12 mouse cellular contexts compared by ENCODE assay signal in genomic region chr5:137686127-137686790, GRCm38 (mm10). TPM values are rescaled to one million over a fixed set of nuclear protein-coding genes. Genes with fewer than 3 reads are reported as not detected.
A peak's percentile ranks its signal among the peaks of the same experiment; 100 is the strongest.
DNase-seq lines count a peak whose midpoint lies in the region; ATAC-seq and TF ChIP-seq lines count a peak whose summit lies in the region.
"Had no signal": no experiment of that assay in that cellular context is flagged by ENCODE, and none has a peak within 500 bp of the region (broad histone marks: within the 10 kb centered on the region; RNA-seq: fewer than 3 reads in every experiment).

No protein-coding gene starts in this region.

- H3K27me3 ChIP-seq in heart, embryonic 12.5 days (replicated peaks) = no peaks in the 10 kb centered on the region
- no peaks in the 10 kb centered on the region for H3K27me3 ChIP-seq in thymus, adult 2 months (ENCODE audit: control insufficient read depth, insufficient read depth, low read length)
- H3K27me3 ChIP-seq: embryonic facial prominence, embryonic 12.5 days had no signal

- peaks cover 25% of the 10 kb centered on the region for H3K79me2 ChIP-seq in macrophage (ENCODE audit: inconsistent target)

- no peak for TF ChIP-seq CTCF in thymus, adult 2 months (IDR thresholded peaks at IDR 0.05; ENCODE audit: borderline replicate concordance, control insufficient read depth, extremely low read depth, insufficient read depth, low read length, poor library complexity)

- no peak overlapping the region for H3K9ac ChIP-seq in heart, embryonic 12.5 days
- H3K9ac ChIP-seq: embryonic facial prominence, embryonic 12.5 days had no signal

- H3K27ac ChIP-seq in heart, embryonic 12.5 days (ENCODE audit: poor library complexity, severe bottlenecking) = peak overlapping the region; percentile 54
- H3K27ac ChIP-seq in macrophage = peak overlapping the region; percentile 13
- H3K27ac ChIP-seq in thymus, adult 2 months (ENCODE audit: control insufficient read depth, insufficient read depth, low read length) = peak overlapping the region; percentile 70
- H3K27ac ChIP-seq: embryonic facial prominence, embryonic 12.5 days had no signal

- TF ChIP-seq POLR2A in thymus, adult 2 months (IDR thresholded peaks at IDR 0.05; ENCODE audit: control insufficient read depth, extremely low read depth, insufficient read depth, low read length, poor library complexity) = no peak

- 0 out of 2 replicates have a peak overlapping the region, but pooled peaks have one; percentile 98 for H3K4me2 ChIP-seq in heart, embryonic 12.5 days

- DNase-seq in heart, postnatal 14 days = no peak
- peak; percentile 89 for DNase-seq in c-Kit-positive CD71-positive TER-119-negative erythroid progenitor cells, embryonic 14.5 days (ENCODE audit: low read depth)
- peak; percentile 48 for DNase-seq in thymus, adult 2 months
- no peak for DNase-seq in gastrocnemius, postnatal 25 days
- no peak for DNase-seq in frontal cortex, postnatal 25 days (ENCODE audit: low spot score in 2 of 2)
- no peak for DNase-seq in cerebellum, postnatal 36 days
- DNase-seq: lung, postnatal 14 days had no signal

- 0 out of 2 replicates have a peak, but pooled peaks cover under 1% of the 10 kb centered on the region for H3K36me3 ChIP-seq in heart, embryonic 12.5 days
- H3K36me3 ChIP-seq in macrophage (ENCODE audit: inconsistent target) = no peaks in the 10 kb centered on the region
- peaks cover 7% of the 10 kb centered on the region; the same call in 1 of the 2 replicates for H3K36me3 ChIP-seq in thymus, adult 2 months (ENCODE audit: control insufficient read depth, insufficient read depth, low read length)
- H3K36me3 ChIP-seq: embryonic facial prominence, embryonic 12.5 days had no signal

- H3K9me3 ChIP-seq in heart, embryonic 12.5 days (replicated peaks) = no peaks in the 10 kb centered on the region
- H3K9me3 ChIP-seq: embryonic facial prominence, embryonic 12.5 days had no signal

- H3K4me1 ChIP-seq in heart, embryonic 12.5 days (replicated peaks) = peaks cover 26% of the 10 kb centered on the region
- H3K4me1 ChIP-seq in thymus, adult 2 months (replicated peaks; ENCODE audit: control insufficient read depth, insufficient read depth, low read length) = peaks cover 49% of the 10 kb centered on the region

- ATAC-seq in heart, embryonic 12.5 days (ENCODE audit: insufficient number of reproducible peaks, low FRiP score) = peak; percentile 78
- ATAC-seq: inflammation-experienced regulatory T-cells, adult 6 months had no signal

- intact Hi-C loops in heart, postnatal 14 days (cut with DNase I) = no loop called here

- 64% methylated on average over 6 of the region's 6 CpGs for WGBS in heart, embryonic 12.5 days
- 53% methylated on average over 6 of the region's 6 CpGs for WGBS in macrophage (ENCODE audit: missing documents)
- 57% methylated on average over 6 of the region's 6 CpGs for WGBS in thymus, adult 2 months

- H3K4me3 ChIP-seq in heart, embryonic 12.5 days = no peak overlapping the region
- H3K4me3 ChIP-seq in macrophage (ENCODE audit: inconsistent target) = no peak overlapping the region
- H3K4me3 ChIP-seq in thymus, adult 2 months (ENCODE audit: control insufficient read depth, insufficient read depth, low read length) = no peak overlapping the region
- H3K4me3 ChIP-seq: embryonic facial prominence, embryonic 12.5 days had no signal

RNA-seq across cellular contexts. Expression of gene Agfg2, which starts 1.7 kb away (rescaled TPM):
- polyA plus RNA-seq in heart, embryonic 12.5 days (2016; fragmentation: Nextera tagmentation; extraction: Ambion mirVana) = 25.6 and 29.3 TPM in 2 replicates
- 10 to 100 TPM; 13.0 to 13.9 TPM for total RNA-seq in heart, postnatal 14 days (2021)
- 10 to 100 TPM in 16 of 26 experiments, 1 to 10 TPM in 10; 2.1 to 36.8 (median 14.3) TPM for total RNA-seq in macrophage (2018; cell fraction: chromatin; rRNA removed)
- 10 to 100 TPM in 25 of 26 experiments, 1 to 10 TPM in 1; 10.0 to 23.1 (median 18.9) TPM for total RNA-seq in macrophage (2018; cell fraction: cytosol; rRNA removed)
- total RNA-seq in macrophage (2018; cell fraction: nucleus; rRNA removed) = 10 to 100 TPM in 17 of 26 experiments, 1 to 10 TPM in 9; 5.9 to 45.8 (median 13.1) TPM
- 12.1 to 28.4 TPM (median 17.8 TPM) in 3 replicates for polyA plus RNA-seq in macrophage (2018)
- polyA plus RNA-seq in thymus, adult 2 months (2012; rRNA removed) = 205 and 213 TPM in 2 replicates
- 1 to 10 TPM; 3.3 to 4.7 TPM for total RNA-seq in gastrocnemius, postnatal 25 days (2021)

RNA-seq across cellular contexts. Expression of gene Irs3, which starts 40.7 kb away (rescaled TPM):
- 0.20 and 0.21 TPM in 2 replicates for polyA plus RNA-seq in heart, embryonic 12.5 days (2016; fragmentation: Nextera tagmentation; extraction: Ambion mirVana)
- total RNA-seq in heart, postnatal 14 days (2021) = under 1 TPM; 0.15 to 0.57 TPM
- not detected for total RNA-seq in macrophage (2018; cell fraction: chromatin; rRNA removed)
- total RNA-seq in macrophage (2018; cell fraction: cytosol; rRNA removed) = under 1 TPM in 13 of 26 experiments, not detected in 13; 0.05 to 0.11 (median 0.09) TPM
- total RNA-seq in macrophage (2018; cell fraction: nucleus; rRNA removed) = under 1 TPM in 2 of 26 experiments, not detected in 24; 0.23 to 0.99 TPM
- polyA plus RNA-seq in macrophage (2018) = 0.09 TPM in 1 of 3 replicates, not detected in the others
- polyA plus RNA-seq in thymus, adult 2 months (2012; rRNA removed) = 2.2 and 2.5 TPM in 2 replicates
- total RNA-seq in gastrocnemius, postnatal 25 days (2021) = 1 to 10 TPM in 1 of 2 experiments, under 1 TPM in 1; 0.36 to 1.5 TPM
- total RNA-seq: layer of hippocampus, postnatal 14 days had no signal
- polyA plus RNA-seq: inflammation-experienced regulatory T-cells, adult 6 months had no signal

RNA-seq across cellular contexts. Expression of gene Sap25, which starts 45.1 kb away (rescaled TPM):
- 5.2 and 5.3 TPM in 2 replicates for polyA plus RNA-seq in heart, embryonic 12.5 days (2016; fragmentation: Nextera tagmentation; extraction: Ambion mirVana)
- 1 to 10 TPM; 4.2 to 4.4 TPM for total RNA-seq in heart, postnatal 14 days (2021)
- total RNA-seq in macrophage (2018; cell fraction: chromatin; rRNA removed) = 100 to 1,000 TPM in 22 of 26 experiments, 10 to 100 TPM in 4; 38.5 to 287 (median 179) TPM
- 10 to 100 TPM in 4 of 26 experiments, 1 to 10 TPM in 16, under 1 TPM in 6; 0.51 to 14.8 (median 2.5) TPM for total RNA-seq in macrophage (2018; cell fraction: cytosol; rRNA removed)
- 100 to 1,000 TPM in 22 of 26 experiments, 10 to 100 TPM in 4; 72.4 to 325 (median 151) TPM for total RNA-seq in macrophage (2018; cell fraction: nucleus; rRNA removed)
- 5.2 to 25.3 TPM (median 10.5 TPM) in 3 replicates for polyA plus RNA-seq in macrophage (2018)
- polyA plus RNA-seq in thymus, adult 2 months (2012; rRNA removed) = 576 and 646 TPM in 2 replicates
- total RNA-seq in gastrocnemius, postnatal 25 days (2021) = 1 to 10 TPM; 1.8 to 2.7 TPM

RNA-seq across cellular contexts. Expression of gene Nyap1, which starts 55.1 kb away (rescaled TPM):
- polyA plus RNA-seq in heart, embryonic 12.5 days (2016; fragmentation: Nextera tagmentation; extraction: Ambion mirVana) = 1.2 and 1.7 TPM in 2 replicates
- total RNA-seq in heart, postnatal 14 days (2021) = 1 to 10 TPM; 1.4 to 1.8 TPM
- 1 to 10 TPM in 8 of 26 experiments, under 1 TPM in 16, not detected in 2; 0.24 to 9.1 (median 0.74) TPM for total RNA-seq in macrophage (2018; cell fraction: chromatin; rRNA removed)
- total RNA-seq in macrophage (2018; cell fraction: cytosol; rRNA removed) = under 1 TPM in 25 of 26 experiments, not detected in 1; 0.03 to 0.41 (median 0.20) TPM
- total RNA-seq in macrophage (2018; cell fraction: nucleus; rRNA removed) = 1 to 10 TPM in 4 of 26 experiments, under 1 TPM in 18, not detected in 4; 0.13 to 2.0 (median 0.58) TPM
- polyA plus RNA-seq in macrophage (2018) = 0.07 to 0.23 TPM (median 0.21 TPM) in 3 replicates
- 97.2 and 110 TPM in 2 replicates for polyA plus RNA-seq in thymus, adult 2 months (2012; rRNA removed)
- under 1 TPM; 0.10 to 0.35 TPM for total RNA-seq in gastrocnemius, postnatal 25 days (2021)

RNA-seq across cellular contexts. Expression of gene Gm20605, which starts 57.3 kb away (rescaled TPM):
- polyA plus RNA-seq in heart, embryonic 12.5 days (2016; fragmentation: Nextera tagmentation; extraction: Ambion mirVana) = 6.9 and 7.1 TPM in 2 replicates
- total RNA-seq in heart, postnatal 14 days (2021) = 1 to 10 TPM; 6.6 to 8.5 TPM
- total RNA-seq in macrophage (2018; cell fraction: chromatin; rRNA removed) = 100 to 1,000 TPM in 18 of 26 experiments, 10 to 100 TPM in 8; 40.1 to 196 (median 131) TPM
- 10 to 100 TPM in 5 of 26 experiments, 1 to 10 TPM in 18, under 1 TPM in 3; 0.65 to 15.9 (median 4.3) TPM for total RNA-seq in macrophage (2018; cell fraction: cytosol; rRNA removed)
- 100 to 1,000 TPM in 8 of 26 experiments, 10 to 100 TPM in 18; 27.9 to 148 (median 83.5) TPM for total RNA-seq in macrophage (2018; cell fraction: nucleus; rRNA removed)
- 4.9 to 17.8 TPM (median 5.5 TPM) in 3 replicates for polyA plus RNA-seq in macrophage (2018)
- 149 and 153 TPM in 2 replicates for polyA plus RNA-seq in thymus, adult 2 months (2012; rRNA removed)
- 1 to 10 TPM; 2.9 to 3.9 TPM for total RNA-seq in gastrocnemius, postnatal 25 days (2021)

Comparison
In these comparisons a context has a peak if more than half of its experiments do, and no peak if none do; other contexts are left out.
1. H3K27ac ChIP-seq: peak in every context shown above with its lines; median percentile 70 in thymus, adult 2 months; 54 in heart, embryonic 12.5 days; 13 in macrophage.
2. DNase-seq: peak in c-Kit-positive CD71-positive TER-119-negative erythroid progenitor cells, embryonic 14.5 days (single experiment) and thymus, adult 2 months (single experiment); none in heart, postnatal 14 days (0 of 2), gastrocnemius, postnatal 25 days (single experiment), frontal cortex, postnatal 25 days (0 of 2) and cerebellum, postnatal 36 days (0 of 2).
3. RNA of gene Sap25, which starts 45.1 kb away (polyA plus RNA-seq): 576 to 646 TPM in thymus, adult 2 months; 5.2 to 25.3 TPM in macrophage and 5.2 to 5.3 TPM in heart, embryonic 12.5 days; every median in the first group is over 10 times any median in the second.